Mouse (Mus musculus): ENCODE results near the gene Mmp19. TPM values are rescaled to one million over a fixed set of nuclear protein-coding genes. Genes with fewer than 3 reads are reported as not detected.
"Not testable (repeated sequence)": the region's sequence is repeated elsewhere in the genome, so short reads cannot be mapped to it uniquely, and the experiment has no call there.

The Mmp19 gene
- polyA plus RNA-seq, 1 experiment from 2014 or later = 0.57 TPM

- ATAC-seq (replicated peaks; ENCODE audit: insufficient number of reproducible peaks, low FRiP score, low TSS enrichment) = no peak
- Histone ChIP-seq H3K4me2 (peak overlapping the region; percentile 79), H3K27ac (ENCODE audit: low read depth, low read length) (peak overlapping the region; percentile 54), H3K4me3 (ENCODE audit: low read depth, low read length) (peak overlapping the region; percentile 95), H3K36me3 (ENCODE audit: control insufficient read depth, insufficient read depth, low read length) (0 out of 2 replicates have a peak, but pooled peaks cover 8% of the 10 kb centered on the region), H3K4me1 (ENCODE audit: control insufficient read depth, insufficient read depth, low read length) (peaks cover 7% of the 10 kb centered on the region), H3K9ac (ENCODE audit: low read depth, low read length) (peak overlapping the region; percentile 93), H3K27me3 (ENCODE audit: control insufficient read depth, insufficient read depth, low read length) (no peaks in the 10 kb centered on the region), H3K9me3 (replicated peaks; ENCODE audit: control insufficient read depth, low read length) (no peaks in the 10 kb centered on the region)
- WGBS (ENCODE audit: insufficient replicate concordance) = 4% methylated on average over 13 of the region's 13 CpGs
Measured at GRCm38 (mm10) chr10:128822135-128822534, 31.4 kb downstream of the Mmp19 start.

DNA sequence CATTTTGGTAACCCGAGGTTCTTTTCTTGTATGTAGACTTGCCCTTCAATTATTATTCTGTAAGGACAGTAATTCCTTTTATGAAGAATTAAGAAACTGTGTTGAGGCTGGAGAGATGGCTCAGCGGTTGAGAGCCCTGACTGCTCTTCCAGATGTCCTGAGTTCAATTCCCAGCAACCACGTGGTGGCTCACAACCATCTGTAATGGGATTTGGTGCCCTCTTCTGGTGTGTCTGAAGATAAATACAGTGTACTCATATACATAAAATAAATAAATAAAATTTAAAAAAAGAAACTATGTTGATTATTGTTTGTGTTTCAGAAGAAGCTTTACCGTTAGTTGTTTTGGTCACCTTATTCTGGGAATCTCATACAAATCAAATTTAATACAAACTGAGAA lies 32.4 kb downstream of the Mmp19 start:
- H3K9me3 ChIP-seq (replicated peaks; ENCODE audit: control insufficient read depth, low read length); H3K27me3 ChIP-seq (ENCODE audit: control insufficient read depth, insufficient read depth, low read length); H3K36me3 ChIP-seq (ENCODE audit: control insufficient read depth, insufficient read depth, low read length); ATAC-seq (replicated peaks; ENCODE audit: insufficient number of reproducible peaks, low FRiP score, low TSS enrichment); H3K9ac ChIP-seq (ENCODE audit: low read depth, low read length); H3K4me1 ChIP-seq (ENCODE audit: control insufficient read depth, insufficient read depth, low read length); H3K27ac ChIP-seq (ENCODE audit: low read depth, low read length): not testable (repeated sequence)
- Histone ChIP-seq H3K4me3 (ENCODE audit: low read depth, low read length) (peak overlapping the region; percentile 95; the same call in 1 of the 2 replicates), H3K4me2 (peak overlapping the region; percentile 79)
- WGBS (ENCODE audit: insufficient replicate concordance) = 69% methylated on average over 4 of the region's 4 CpGs

GRCm38 (mm10) chr10:128823821-128824220 lies 33.1 kb downstream of the Mmp19 start:
- Histone ChIP-seq H3K9me3 (replicated peaks; ENCODE audit: control insufficient read depth, low read length) (no peaks in the 10 kb centered on the region), H3K4me2 (no peak overlapping the region), H3K27ac (ENCODE audit: low read depth, low read length) (no peak overlapping the region), H3K9ac (ENCODE audit: low read depth, low read length) (no peak overlapping the region), H3K36me3 (ENCODE audit: control insufficient read depth, insufficient read depth, low read length) (no peaks in the 10 kb centered on the region), H3K4me1 (ENCODE audit: control insufficient read depth, insufficient read depth, low read length) (peaks cover 7% of the 10 kb centered on the region), H3K27me3 (ENCODE audit: control insufficient read depth, insufficient read depth, low read length) (no peaks in the 10 kb centered on the region), H3K4me3 (ENCODE audit: low read depth, low read length) (no peak overlapping the region)
- no peak for ATAC-seq (replicated peaks; ENCODE audit: insufficient number of reproducible peaks, low FRiP score, low TSS enrichment)
- 95% methylated on average over 9 of the region's 9 CpGs for WGBS (ENCODE audit: insufficient replicate concordance)

- H3K27ac ChIP-seq (ENCODE audit: low read depth, low read length) = no peak overlapping the region
- no peaks in the 10 kb centered on the region for H3K4me1 ChIP-seq (ENCODE audit: control insufficient read depth, insufficient read depth, low read length)
- no peaks in the 10 kb centered on the region for H3K27me3 ChIP-seq (ENCODE audit: control insufficient read depth, insufficient read depth, low read length)
- no peaks in the 10 kb centered on the region for H3K9me3 ChIP-seq (replicated peaks; ENCODE audit: control insufficient read depth, low read length)
- H3K4me2 ChIP-seq = no peak overlapping the region
- peaks cover 25% of the 10 kb centered on the region for H3K36me3 ChIP-seq (ENCODE audit: control insufficient read depth, insufficient read depth, low read length)
- no peak for ATAC-seq (replicated peaks; ENCODE audit: insufficient number of reproducible peaks, low FRiP score, low TSS enrichment)
- H3K9ac ChIP-seq (ENCODE audit: low read depth, low read length) = no peak overlapping the region
- no peak overlapping the region for H3K4me3 ChIP-seq (ENCODE audit: low read depth, low read length)
Measured at GRCm38 (mm10) chr10:128837400-128837799, 46.7 kb downstream of the Mmp19 start.

DNA sequence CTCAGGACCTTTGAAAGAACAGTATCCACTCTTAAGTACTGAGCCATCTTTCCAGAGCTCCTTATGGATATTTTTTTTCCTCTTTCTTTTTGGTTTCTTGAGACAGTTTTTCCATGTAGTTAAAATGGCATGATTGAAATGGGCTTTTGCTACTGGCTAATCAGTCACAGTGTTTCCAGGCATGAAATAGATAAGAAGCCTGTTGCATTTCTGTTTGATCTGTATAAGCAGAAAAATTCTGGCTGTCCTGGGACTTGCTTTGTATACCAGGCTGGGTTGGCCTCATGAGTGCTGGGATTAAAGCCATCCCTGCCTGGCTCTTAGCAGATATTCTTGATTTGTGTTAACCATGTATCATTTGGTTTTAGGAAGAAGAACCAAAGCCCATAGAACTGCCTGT lies 48.7 kb downstream of the Mmp19 start:
- ATAC-seq (replicated peaks; ENCODE audit: insufficient number of reproducible peaks, low FRiP score, low TSS enrichment) = no peak
- Histone ChIP-seq H3K4me1 (ENCODE audit: control insufficient read depth, insufficient read depth, low read length) (no peaks in the 10 kb centered on the region), H3K27me3 (ENCODE audit: control insufficient read depth, insufficient read depth, low read length) (no peaks in the 10 kb centered on the region), H3K9me3 (replicated peaks; ENCODE audit: control insufficient read depth, low read length) (no peaks in the 10 kb centered on the region), H3K4me2 (no peak overlapping the region), H3K27ac (ENCODE audit: low read depth, low read length) (no peak overlapping the region), H3K9ac (ENCODE audit: low read depth, low read length) (no peak overlapping the region), H3K36me3 (ENCODE audit: control insufficient read depth, insufficient read depth, low read length) (peaks cover 20% of the 10 kb centered on the region), H3K4me3 (ENCODE audit: low read depth, low read length) (no peak overlapping the region)

GRCm38 (mm10) chr10:128840612-128841011 lies 49.9 kb downstream of the Mmp19 start:
- Histone ChIP-seq H3K27ac (ENCODE audit: low read depth, low read length) (no peak overlapping the region), H3K9ac (ENCODE audit: low read depth, low read length) (no peak overlapping the region), H3K36me3 (ENCODE audit: control insufficient read depth, insufficient read depth, low read length) (peaks cover 16% of the 10 kb centered on the region), H3K27me3 (ENCODE audit: control insufficient read depth, insufficient read depth, low read length) (no peaks in the 10 kb centered on the region), H3K4me1 (ENCODE audit: control insufficient read depth, insufficient read depth, low read length) (no peaks in the 10 kb centered on the region), H3K4me2 (no peak overlapping the region), H3K9me3 (replicated peaks; ENCODE audit: control insufficient read depth, low read length) (no peaks in the 10 kb centered on the region), H3K4me3 (ENCODE audit: low read depth, low read length) (no peak overlapping the region)
- ATAC-seq (replicated peaks; ENCODE audit: insufficient number of reproducible peaks, low FRiP score, low TSS enrichment) = no peak

DNA sequence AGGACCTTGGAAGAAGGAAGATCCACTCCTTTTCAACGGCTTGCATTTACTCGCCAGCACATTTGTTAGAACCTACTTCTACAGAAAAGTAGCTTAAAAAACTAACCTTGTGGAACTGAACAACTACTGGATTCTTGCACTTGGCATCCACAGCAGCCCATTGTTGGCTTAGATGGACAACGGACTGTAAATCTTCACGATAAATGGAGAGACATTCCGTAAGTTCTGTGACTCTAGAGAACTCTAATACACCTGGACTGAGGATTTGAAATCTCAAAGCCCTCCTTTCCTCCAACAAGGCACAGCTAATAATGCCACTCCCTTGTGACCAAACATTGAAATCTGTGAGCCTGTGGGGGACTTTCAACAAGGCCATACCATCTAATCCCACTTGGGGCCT lies 52.5 kb downstream of the Mmp19 start:
- no peak overlapping the region for H3K4me2 ChIP-seq
- no peaks in the 10 kb centered on the region for H3K9me3 ChIP-seq (replicated peaks; ENCODE audit: control insufficient read depth, low read length)
- no peak overlapping the region for H3K4me3 ChIP-seq (ENCODE audit: low read depth, low read length)
- no peak overlapping the region for H3K27ac ChIP-seq (ENCODE audit: low read depth, low read length)
- WGBS (ENCODE audit: insufficient replicate concordance) = 94% methylated on average over 5 of the region's 5 CpGs
- no peak overlapping the region for H3K9ac ChIP-seq (ENCODE audit: low read depth, low read length)
- no peak for ATAC-seq (replicated peaks; ENCODE audit: insufficient number of reproducible peaks, low FRiP score, low TSS enrichment)
- H3K27me3 ChIP-seq (ENCODE audit: control insufficient read depth, insufficient read depth, low read length) = no peaks in the 10 kb centered on the region
- H3K4me1 ChIP-seq (ENCODE audit: control insufficient read depth, insufficient read depth, low read length) = no peaks in the 10 kb centered on the region
- peaks cover 13% of the 10 kb centered on the region for H3K36me3 ChIP-seq (ENCODE audit: control insufficient read depth, insufficient read depth, low read length)

DNA sequence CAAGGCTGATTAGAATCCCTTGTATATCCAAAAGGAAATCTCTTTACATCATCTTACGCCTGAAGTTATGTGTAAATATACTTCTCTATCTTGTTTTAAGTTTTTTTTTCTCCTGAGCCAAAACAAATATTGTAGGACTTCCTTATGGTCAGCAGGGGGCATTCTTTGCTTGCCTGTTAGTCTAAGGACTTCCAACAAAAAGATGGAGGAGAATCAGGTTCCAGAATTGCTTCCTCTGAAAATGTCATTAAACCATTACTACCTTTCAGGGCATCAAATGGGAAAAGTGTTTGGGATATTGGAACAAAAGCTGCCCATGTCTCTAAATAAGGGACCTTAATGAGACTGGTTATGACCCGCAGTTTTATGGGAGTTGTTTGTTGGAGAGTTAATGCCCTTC lies 54.8 kb downstream of the Mmp19 start:
- no peaks in the 10 kb centered on the region for H3K4me1 ChIP-seq (ENCODE audit: control insufficient read depth, insufficient read depth, low read length)
- WGBS (ENCODE audit: insufficient replicate concordance) = 79% methylated on average over 2 of the region's 2 CpGs
- H3K27me3 ChIP-seq (ENCODE audit: control insufficient read depth, insufficient read depth, low read length) = no peaks in the 10 kb centered on the region
- no peak overlapping the region for H3K4me3 ChIP-seq (ENCODE audit: low read depth, low read length)
- H3K36me3 ChIP-seq (ENCODE audit: control insufficient read depth, insufficient read depth, low read length) = peaks cover 15% of the 10 kb centered on the region
- ATAC-seq (replicated peaks; ENCODE audit: insufficient number of reproducible peaks, low FRiP score, low TSS enrichment) = no peak
- H3K27ac ChIP-seq (ENCODE audit: low read depth, low read length) = no peak overlapping the region
- no peak overlapping the region for H3K4me2 ChIP-seq
- H3K9ac ChIP-seq (ENCODE audit: low read depth, low read length) = no peak overlapping the region
- H3K9me3 ChIP-seq (replicated peaks; ENCODE audit: control insufficient read depth, low read length) = no peaks in the 10 kb centered on the region

DNA sequence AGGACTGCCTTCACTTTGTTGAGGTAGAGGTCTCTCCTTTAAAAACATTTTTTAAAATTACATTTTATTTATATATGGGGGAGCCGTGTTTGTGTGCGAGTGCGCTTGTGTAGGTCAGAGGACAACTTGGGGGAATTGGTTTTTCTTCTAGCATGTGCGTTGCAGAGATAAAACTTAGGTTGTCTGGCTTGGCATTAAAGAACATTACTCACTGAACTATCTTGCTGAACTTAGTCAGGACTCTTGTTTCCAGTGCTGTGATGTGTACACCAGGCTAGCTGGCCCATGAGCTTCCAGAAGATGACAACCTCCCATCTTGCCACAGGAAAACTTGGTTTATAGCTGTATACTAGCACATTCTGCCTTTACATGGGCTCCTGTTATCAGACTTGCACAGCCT lies 56.0 kb downstream of the Mmp19 start:
- H3K4me3 ChIP-seq (ENCODE audit: low read depth, low read length) = no peak overlapping the region
- no peak overlapping the region for H3K9ac ChIP-seq (ENCODE audit: low read depth, low read length)
- H3K36me3 ChIP-seq (ENCODE audit: control insufficient read depth, insufficient read depth, low read length) = peaks cover 17% of the 10 kb centered on the region
- H3K27ac ChIP-seq (ENCODE audit: low read depth, low read length) = no peak overlapping the region
- WGBS (ENCODE audit: insufficient replicate concordance) = 90% methylated on average over 4 of the region's 4 CpGs
- H3K27me3 ChIP-seq (ENCODE audit: control insufficient read depth, insufficient read depth, low read length) = no peaks in the 10 kb centered on the region
- no peak overlapping the region for H3K4me2 ChIP-seq
- no peaks in the 10 kb centered on the region for H3K9me3 ChIP-seq (replicated peaks; ENCODE audit: control insufficient read depth, low read length)
- H3K4me1 ChIP-seq (ENCODE audit: control insufficient read depth, insufficient read depth, low read length) = no peaks in the 10 kb centered on the region
- ATAC-seq (replicated peaks; ENCODE audit: insufficient number of reproducible peaks, low FRiP score, low TSS enrichment) = no peak

Measured in heart, embryonic 11.5 days (tissue).